8 mouse cellular contexts compared by ENCODE assay signal in the genomic region with DNA sequence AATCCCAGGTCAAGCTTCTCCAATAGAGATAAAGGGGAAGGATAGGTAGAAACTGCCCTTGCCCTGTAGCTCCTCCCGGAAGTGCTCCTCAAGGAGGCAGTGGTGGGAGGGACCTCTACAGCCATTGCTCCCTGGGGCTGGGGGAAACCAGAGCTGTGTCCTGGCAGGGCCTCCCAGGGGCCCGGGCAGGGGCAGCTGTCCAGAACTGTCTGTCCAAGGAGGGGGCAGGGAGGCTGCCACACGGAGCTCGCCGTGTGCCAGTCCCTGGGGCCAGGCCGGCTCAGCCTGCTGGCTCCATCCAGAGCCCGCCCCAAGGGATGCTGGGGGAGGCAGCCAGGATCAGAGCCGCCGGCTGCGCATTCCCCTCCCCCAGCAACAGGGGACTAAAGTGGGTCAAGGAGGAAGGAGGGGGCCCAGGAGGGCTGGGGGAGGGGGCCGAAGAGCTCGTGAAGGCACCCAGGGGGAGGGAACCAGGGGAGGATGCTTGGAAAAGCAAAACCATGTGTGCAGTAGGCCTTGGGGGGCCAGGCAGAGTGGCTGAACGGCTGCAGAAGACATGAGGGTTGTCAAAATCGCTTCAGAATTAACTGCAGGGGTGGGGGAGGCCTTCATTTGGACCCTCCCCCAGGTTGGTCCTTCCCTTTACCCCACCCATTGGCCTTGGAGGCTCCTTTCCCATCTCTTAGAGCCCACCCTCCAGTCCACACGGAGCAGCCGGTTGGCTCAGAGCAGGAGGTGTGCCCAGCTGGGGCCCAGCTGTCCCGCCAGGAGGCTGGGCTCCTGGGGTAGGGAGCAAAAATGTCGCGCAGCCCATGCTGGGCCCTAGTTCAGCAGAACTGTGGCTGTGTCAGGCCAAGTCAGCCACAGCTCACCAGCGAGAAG. TPM values are rescaled to one million over a fixed set of nuclear protein-coding genes. Genes with fewer than 3 reads are reported as not detected.
A peak's percentile ranks its signal among the peaks of the same experiment; 100 is the strongest.
DNase-seq lines count a peak whose midpoint lies in the region; ATAC-seq and TF ChIP-seq lines count a peak whose summit lies in the region.

No protein-coding gene starts in this region.

- H3K36me3 ChIP-seq in heart, embryonic 14.5 days (ENCODE audit: control insufficient read depth, insufficient read depth, low read length), result no peaks in the 10 kb centered on the region

- peak; percentile 79 for ATAC-seq in heart, embryonic 14.5 days (ENCODE audit: insufficient number of reproducible peaks, insufficient read depth, low FRiP score, low read depth)

- H3K27ac ChIP-seq in embryonic fibroblast, embryonic 13.5 days (ENCODE audit: insufficient read depth, low read length), result peak overlapping the region; percentile 23; the same call in 1 of the 2 replicates
- H3K27ac ChIP-seq in heart, embryonic 14.5 days (replicated peaks in 1 of 2; ENCODE audit: control insufficient read depth in 1 of 2, insufficient read depth in 1 of 2, low read depth in 2 of 2, low read length in 2 of 2), result peak overlapping the region; percentile 43 to 61

- H3K4me1 ChIP-seq in embryonic fibroblast, embryonic 13.5 days (ENCODE audit: control insufficient read depth, insufficient read depth, low read length), result no peaks in the 10 kb centered on the region
- H3K4me1 ChIP-seq in heart, embryonic 14.5 days (ENCODE audit: control insufficient read depth in 2 of 2, insufficient read depth in 2 of 2, low read length in 2 of 2), result peaks cover 20 to 25% of the 10 kb centered on the region in 2 experiments

- peak; percentile 55 for TF ChIP-seq POLR2A in embryonic fibroblast, embryonic 13.5 days (IDR thresholded peaks at IDR 0.05; ENCODE audit: low read depth, low read length)

- peak; percentile 33 for DNase-seq in urinary bladder, postnatal 14 days (ENCODE audit: low spot score)
- no peak for DNase-seq in urinary bladder, adult 2 months (ENCODE audit: low spot score)
- peak; percentile 57 for DNase-seq in layer of hippocampus, adult 9-11 months
- peak; percentile 54 for DNase-seq in lung, postnatal 14 days
- DNase-seq in skeletal muscle tissue, adult 2 months (ENCODE audit: low read depth, low spot score), result peak; percentile 94
- no peak for DNase-seq in spleen, postnatal 36 days (ENCODE audit: low spot score in 2 of 2)

- H3K9ac ChIP-seq in heart, embryonic 14.5 days (ENCODE audit: low read length), result peak overlapping the region; percentile 51

- 2% methylated on average over 20 of the region's 20 CpGs for WGBS in heart, embryonic 14.5 days

- no peaks in the 10 kb centered on the region for H3K27me3 ChIP-seq in heart, embryonic 14.5 days (ENCODE audit: control insufficient read depth, insufficient read depth, low read length)

- no peak overlapping the region for H3K4me3 ChIP-seq in embryonic fibroblast, embryonic 13.5 days (ENCODE audit: insufficient read depth, low read length)
- H3K4me3 ChIP-seq in heart, embryonic 14.5 days (ENCODE audit: control insufficient read depth in 1 of 2, insufficient read depth in 1 of 2, low read depth in 1 of 2, low read length in 2 of 2), result peak overlapping the region; percentile 30 to 39

- TF ChIP-seq CTCF in embryonic fibroblast, embryonic 13.5 days (IDR thresholded peaks at IDR 0.05; ENCODE audit: borderline replicate concordance, insufficient read depth, low read length), result no peak

- H3K4me2 ChIP-seq in heart, embryonic 14.5 days (ENCODE audit: low read length), result peak overlapping the region; percentile 71

- H3K9me3 ChIP-seq in heart, embryonic 14.5 days (ENCODE audit: control insufficient read depth, low read length), result no peaks in the 10 kb centered on the region

RNA-seq across cellular contexts. Expression of a gene that starts 20.8 kb away (rescaled TPM):
- polyA plus RNA-seq in urinary bladder, adult 2 months (2012; rRNA removed), result 18.1 and 20.1 TPM in 2 replicates
- polyA plus RNA-seq in embryonic fibroblast, embryonic 13.5 days (2011; ENCODE audit: insufficient read length, low read depth, missing spikeins), result 1.4 and 2.8 TPM in 2 replicates
- 5.1 and 7.0 TPM in 2 replicates for polyA plus RNA-seq in heart, embryonic 14.5 days (2014; fragmentation: Nextera tagmentation; extraction: Ambion mirVana)

Comparison
In these comparisons a context has a peak if more than half of its experiments do, and no peak if none do; other contexts are left out.
1. DNase-seq: peak in urinary bladder, postnatal 14 days (single experiment), layer of hippocampus, adult 9-11 months (single experiment), lung, postnatal 14 days (single experiment) and skeletal muscle tissue, adult 2 months (single experiment); none in urinary bladder, adult 2 months (single experiment) and spleen, postnatal 36 days (0 of 2).